Comparison of ENCODE assay signal across 17 mouse cellular contexts in genomic region chr13:51885594-51885993, GRCm38 (mm10). TPM values are rescaled to one million over a fixed set of nuclear protein-coding genes. Genes with fewer than 3 reads are reported as not detected.
DNase-seq lines count a peak whose midpoint lies in the region; ATAC-seq lines count a peak whose summit lies in the region.
"Had no signal": no experiment of that assay in that cellular context is flagged by ENCODE, and none has a peak within 500 bp of the region (broad histone marks: within the 10 kb centered on the region; RNA-seq: fewer than 3 reads in every experiment).

No protein-coding gene starts in this region.

- H3K9ac ChIP-seq in heart, embryonic 12.5 days: no peak overlapping the region
- no peak overlapping the region for H3K9ac ChIP-seq in limb, embryonic 13.5 days
- H3K9ac ChIP-seq: embryonic facial prominence, embryonic 15.5 days; forebrain, embryonic 13.5 days; limb, embryonic 15.5 days had no signal

- H3K27me3 ChIP-seq in heart, embryonic 12.5 days (replicated peaks): no peaks in the 10 kb centered on the region
- H3K27me3 ChIP-seq in limb, embryonic 13.5 days: no peaks in the 10 kb centered on the region
- no peaks in the 10 kb centered on the region for H3K27me3 ChIP-seq in limb, embryonic 10.5 days (ENCODE audit: low read depth, poor library complexity, severe bottlenecking)
- H3K27me3 ChIP-seq: embryonic facial prominence, embryonic 15.5 days; forebrain, embryonic 13.5 days; limb, embryonic 15.5 days had no signal

- no peak overlapping the region for H3K4me2 ChIP-seq in heart, embryonic 12.5 days
- H3K4me2 ChIP-seq in limb, embryonic 13.5 days (replicated peaks): no peak overlapping the region
- H3K4me2 ChIP-seq: embryonic facial prominence, embryonic 15.5 days; forebrain, embryonic 13.5 days; limb, embryonic 15.5 days had no signal

- DNase-seq in heart, postnatal 14 days: no peak
- no peak for DNase-seq in limb, embryonic 10.5 days (ENCODE audit: low spot score)
- peak; percentile 1 for DNase-seq in T-cell, adult 2 months (ENCODE audit: low spot score)
- DNase-seq in thymus, postnatal 14 days: peak; percentile 36
- no peak for DNase-seq in kidney, adult 18-20 months
- DNase-seq in gastrocnemius, postnatal 36 days: no peak
- DNase-seq: adrenal gland, postnatal 10 days; cerebellum, adult 8-10 months; heart, adult 11 months; lung, adult 2 months had no signal

- H3K36me3 ChIP-seq in heart, embryonic 12.5 days: no peaks in the 10 kb centered on the region
- H3K36me3 ChIP-seq in limb, embryonic 13.5 days: no peaks in the 10 kb centered on the region
- no peaks in the 10 kb centered on the region for H3K36me3 ChIP-seq in limb, embryonic 10.5 days
- H3K36me3 ChIP-seq: embryonic facial prominence, embryonic 15.5 days; limb, embryonic 15.5 days had no signal

- intact Hi-C loops in heart, postnatal 14 days (cut with DNase I): no loop called here
- intact Hi-C loops in gastrocnemius, postnatal 36 days (cut with DNase I): no loop called here

- 0 out of 2 replicates have a peak overlapping the region, but pooled peaks have one; percentile 38 for H3K27ac ChIP-seq in heart, embryonic 12.5 days (ENCODE audit: poor library complexity, severe bottlenecking)
- peak overlapping the region; percentile 56; the same call in 1 of the 2 replicates for H3K27ac ChIP-seq in limb, embryonic 13.5 days
- no peak overlapping the region for H3K27ac ChIP-seq in limb, embryonic 10.5 days
- H3K27ac ChIP-seq: embryonic facial prominence, embryonic 15.5 days; forebrain, embryonic 13.5 days; kidney, postnatal 0 days had no signal

- peaks cover 58% of the 10 kb centered on the region for H3K4me1 ChIP-seq in heart, embryonic 12.5 days (replicated peaks)
- H3K4me1 ChIP-seq in limb, embryonic 13.5 days: peaks cover 47% of the 10 kb centered on the region
- H3K4me1 ChIP-seq in limb, embryonic 10.5 days: peaks cover 18% of the 10 kb centered on the region

- H3K9me3 ChIP-seq in heart, embryonic 12.5 days (replicated peaks): no peaks in the 10 kb centered on the region
- no peaks in the 10 kb centered on the region for H3K9me3 ChIP-seq in limb, embryonic 13.5 days
- no peaks in the 10 kb centered on the region for H3K9me3 ChIP-seq in limb, embryonic 10.5 days (replicated peaks)
- H3K9me3 ChIP-seq: embryonic facial prominence, embryonic 15.5 days; forebrain, embryonic 13.5 days; limb, embryonic 15.5 days had no signal

- no peak overlapping the region for H3K4me3 ChIP-seq in heart, embryonic 12.5 days
- H3K4me3 ChIP-seq in limb, embryonic 13.5 days: no peak overlapping the region
- H3K4me3 ChIP-seq in limb, embryonic 10.5 days: no peak overlapping the region
- H3K4me3 ChIP-seq: embryonic facial prominence, embryonic 15.5 days; forebrain, embryonic 13.5 days; limb, embryonic 15.5 days had no signal

- WGBS in heart, embryonic 12.5 days: 72% methylated on average over 10 of the region's 10 CpGs
- WGBS in limb, embryonic 13.5 days: 88% methylated on average over 10 of the region's 10 CpGs
- WGBS in limb, embryonic 10.5 days: 92% methylated on average over 10 of the region's 10 CpGs

- no peak for ATAC-seq in heart, embryonic 12.5 days (ENCODE audit: insufficient number of reproducible peaks, low FRiP score)
- ATAC-seq in limb, embryonic 13.5 days (ENCODE audit: low FRiP score, low read depth): no peak
- ATAC-seq: forebrain, embryonic 13.5 days; hindbrain, embryonic 16.5 days had no signal

RNA-seq across cellular contexts. Expression of gene Gadd45g, which starts 39.1 kb away (rescaled TPM):
- 58.9 and 64.4 TPM in 2 replicates for polyA plus RNA-seq in heart, embryonic 12.5 days (2016; fragmentation: Nextera tagmentation; extraction: Ambion mirVana)
- total RNA-seq in heart, postnatal 14 days (2021): 10 to 100 TPM; 31.7 to 32.6 TPM
- 47.3 and 49.5 TPM in 2 replicates for polyA plus RNA-seq in limb, embryonic 13.5 days (2015; fragmentation: Nextera tagmentation; extraction: Ambion mirVana)
- polyA plus RNA-seq in limb, embryonic 10.5 days (2016; fragmentation: Nextera tagmentation; extraction: Ambion mirVana): 14.3 and 18.6 TPM in 2 replicates
- 10 to 100 TPM in 1 of 2 experiments, 1 to 10 TPM in 1; 8.0 to 58.7 TPM for total RNA-seq in gastrocnemius, postnatal 36 days (2021)

Comparison
In these comparisons a context has a peak if more than half of its experiments do, and no peak if none do; other contexts are left out.
1. DNase-seq: peak in T-cell, adult 2 months (single experiment) and thymus, postnatal 14 days (single experiment); none in heart, postnatal 14 days (0 of 2), limb, embryonic 10.5 days (single experiment), kidney, adult 18-20 months (single experiment) and gastrocnemius, postnatal 36 days (0 of 2).